Mouse (Mus musculus): Measurements from ENCODE around the gene Hunk. TPM values are rescaled to one million over a fixed set of nuclear protein-coding genes. Genes with fewer than 3 reads are reported as not detected.
A peak's percentile ranks its signal among the peaks of the same experiment; 100 is the strongest.

The Hunk gene
- polyA plus RNA-seq, 1 experiment from 2014 or later: 17.9 TPM

GRCm38 (mm10) chr16:90491898-90492499 lies 106.2 kb downstream of the Hunk start:
- H3K27ac ChIP-seq: peak overlapping the region; percentile 40; the same call in 1 of the 2 replicates
- H3K36me3 ChIP-seq: peaks cover 42% of the 10 kb centered on the region
- peaks cover 17% of the 10 kb centered on the region for H3K4me1 ChIP-seq
- peak; percentile 49; the same call in 1 of the 2 replicates for ATAC-seq (ENCODE audit: low FRiP score)
- no peaks in the 10 kb centered on the region for H3K27me3 ChIP-seq
- WGBS: 50% methylated on average over 5 of the region's 5 CpGs
- H3K9ac ChIP-seq: 0 out of 2 replicates have a peak overlapping the region, but pooled peaks have one; percentile 1
- H3K4me3 ChIP-seq: no peak overlapping the region
- H3K9me3 ChIP-seq (replicated peaks): no peaks in the 10 kb centered on the region
- H3K4me2 ChIP-seq (replicated peaks): no peak overlapping the region

DNA sequence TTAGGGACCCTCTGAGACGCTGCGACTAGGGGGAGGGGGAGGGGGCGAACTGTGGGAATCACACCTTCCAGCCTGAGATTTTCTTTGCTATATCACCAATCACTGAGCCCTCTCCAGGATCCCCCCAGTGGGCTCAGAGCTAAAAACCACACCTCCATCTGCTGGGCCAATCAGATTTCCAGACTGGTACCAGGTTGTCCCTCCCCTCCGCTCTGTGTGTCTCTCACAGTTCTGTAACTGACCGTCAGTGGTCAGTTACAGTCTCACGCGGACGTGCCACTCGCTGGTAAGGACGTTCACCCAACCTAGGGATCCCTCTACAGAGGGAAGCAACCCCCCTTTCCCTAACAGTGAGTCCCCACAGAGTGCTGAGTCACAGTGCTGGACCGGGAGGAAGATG lies 111.1 kb downstream of the Hunk start:
- peaks cover 33% of the 10 kb centered on the region for H3K36me3 ChIP-seq
- no peak overlapping the region for H3K27ac ChIP-seq
- no peaks in the 10 kb centered on the region for H3K27me3 ChIP-seq
- 0 out of 2 replicates have a peak, but pooled peaks have one; percentile 19 for ATAC-seq (ENCODE audit: low FRiP score)
- H3K4me3 ChIP-seq: no peak overlapping the region
- 31% methylated on average over 11 of the region's 11 CpGs for WGBS
- no peak overlapping the region for H3K9ac ChIP-seq
- H3K9me3 ChIP-seq (replicated peaks): no peaks in the 10 kb centered on the region
- no peak overlapping the region for H3K4me2 ChIP-seq (replicated peaks)
- peaks cover 10% of the 10 kb centered on the region for H3K4me1 ChIP-seq

- no peak for ATAC-seq (ENCODE audit: low FRiP score)
- Histone ChIP-seq H3K4me1 (peaks cover 6% of the 10 kb centered on the region), H3K4me2 (replicated peaks) (no peak overlapping the region), H3K9ac (no peak overlapping the region), H3K27ac (no peak overlapping the region), H3K9me3 (replicated peaks) (no peaks in the 10 kb centered on the region), H3K4me3 (no peak overlapping the region), H3K36me3 (peaks cover 33% of the 10 kb centered on the region), H3K27me3 (no peaks in the 10 kb centered on the region)
- 86% methylated on average over 16 of the region's 16 CpGs for WGBS
These were observed 112.1 kb downstream of the Hunk start for GRCm38 (mm10) chr16:90497749-90498464.

GRCm38 (mm10) chr16:90500809-90501208 lies 115.0 kb downstream of the Hunk start:
- Histone ChIP-seq H3K27ac (no peak overlapping the region), H3K27me3 (no peaks in the 10 kb centered on the region)
- WGBS: 71% methylated on average over 6 of the region's 6 CpGs

GRCm38 (mm10) chr16:90505252-90505651 lies 119.4 kb downstream of the Hunk start:
- Histone ChIP-seq H3K27ac (no peak overlapping the region), H3K36me3 (no peaks in the 10 kb centered on the region), H3K9me3 (replicated peaks) (no peaks in the 10 kb centered on the region), H3K4me2 (replicated peaks) (no peak overlapping the region), H3K27me3 (no peaks in the 10 kb centered on the region), H3K4me1 (0 out of 2 replicates have a peak, but pooled peaks cover 4% of the 10 kb centered on the region), H3K4me3 (no peak overlapping the region), H3K9ac (no peak overlapping the region)
- ATAC-seq (ENCODE audit: low FRiP score): no peak
- WGBS: 78% methylated on average over 10 of the region's 10 CpGs

More at GRCm38 (mm10) chr16:90500809-90501208, 115.0 kb downstream of the Hunk start:
- Histone ChIP-seq H3K9ac (no peak overlapping the region), H3K4me3 (no peak overlapping the region), H3K4me1 (peaks cover 10% of the 10 kb centered on the region), H3K4me2 (replicated peaks) (no peak overlapping the region), H3K36me3 (peaks cover 23% of the 10 kb centered on the region), H3K9me3 (replicated peaks) (no peaks in the 10 kb centered on the region)
- peak; percentile 33 for ATAC-seq (ENCODE audit: low FRiP score)

GRCm38 (mm10) chr16:90505680-90506079 lies 119.9 kb downstream of the Hunk start:
- H3K4me2 ChIP-seq (replicated peaks): no peak overlapping the region
- H3K4me3 ChIP-seq: no peak overlapping the region
- H3K9ac ChIP-seq: no peak overlapping the region
- no peaks in the 10 kb centered on the region for H3K36me3 ChIP-seq
- WGBS: 90% methylated on average over 2 of the region's 2 CpGs
- no peak for ATAC-seq (ENCODE audit: low FRiP score)
- H3K27me3 ChIP-seq: no peaks in the 10 kb centered on the region
- H3K9me3 ChIP-seq (replicated peaks): no peaks in the 10 kb centered on the region
- no peak overlapping the region for H3K27ac ChIP-seq
- H3K4me1 ChIP-seq: 0 out of 2 replicates have a peak, but pooled peaks cover 4% of the 10 kb centered on the region

DNA sequence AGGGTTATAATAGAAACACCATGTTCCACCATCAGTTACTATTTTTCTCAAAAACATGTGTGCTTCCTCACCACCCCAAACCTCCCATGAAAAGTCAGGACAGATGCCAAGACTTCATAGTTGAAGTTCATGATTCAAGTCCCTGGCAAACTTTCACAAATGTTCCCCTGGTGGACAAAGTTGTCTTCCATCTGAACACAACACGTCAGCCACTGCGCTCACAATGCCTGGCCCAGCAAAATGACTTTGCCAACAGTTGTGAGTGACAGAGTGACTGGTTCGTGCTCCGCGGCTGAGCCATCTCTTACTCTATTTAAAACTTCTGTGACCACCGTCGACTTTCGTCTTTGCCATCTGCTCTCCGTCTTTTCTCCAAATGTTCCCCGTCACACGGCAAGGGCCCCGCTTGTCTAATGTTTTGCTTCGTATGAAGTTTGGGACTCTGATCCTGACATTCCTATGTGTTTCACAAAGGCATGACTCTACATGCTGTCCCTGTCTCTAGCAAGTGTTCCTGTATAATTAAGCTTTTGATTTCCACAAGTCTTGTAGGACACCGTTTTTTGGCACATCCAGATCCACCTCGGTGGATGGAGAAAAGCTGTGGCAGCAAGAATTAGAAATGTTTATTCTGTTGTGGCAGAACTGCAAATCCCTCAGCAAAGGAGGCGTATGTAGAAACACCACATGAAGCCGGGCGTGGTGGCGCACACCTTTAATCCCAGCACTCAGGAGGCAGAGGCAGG lies 125.9 kb downstream of the Hunk start:
- H3K27me3 ChIP-seq: no peaks in the 10 kb centered on the region
- no peaks in the 10 kb centered on the region for H3K4me1 ChIP-seq
- no peak overlapping the region for H3K9ac ChIP-seq
- 95% methylated on average over 19 of the region's 19 CpGs for WGBS
- no peak for ATAC-seq (ENCODE audit: low FRiP score)
- H3K27ac ChIP-seq: no peak overlapping the region
- H3K9me3 ChIP-seq (replicated peaks): no peaks in the 10 kb centered on the region
- H3K4me2 ChIP-seq (replicated peaks): no peak overlapping the region
- no peaks in the 10 kb centered on the region for H3K36me3 ChIP-seq
- H3K4me3 ChIP-seq: no peak overlapping the region

GRCm38 (mm10) chr16:90517041-90517440 lies 131.2 kb downstream of the Hunk start:
- H3K9me3 ChIP-seq (replicated peaks): no peaks in the 10 kb centered on the region
- no peaks in the 10 kb centered on the region for H3K36me3 ChIP-seq
- WGBS: 71% methylated on average over 9 of the region's 9 CpGs
- H3K27ac ChIP-seq: no peak overlapping the region
- ATAC-seq (ENCODE audit: low FRiP score): no peak
- no peak overlapping the region for H3K9ac ChIP-seq
- peaks cover 29% of the 10 kb centered on the region for H3K4me1 ChIP-seq
- H3K27me3 ChIP-seq: no peaks in the 10 kb centered on the region
- no peak overlapping the region for H3K4me3 ChIP-seq
- H3K4me2 ChIP-seq (replicated peaks): no peak overlapping the region

GRCm38 (mm10) chr16:90518232-90518631 lies 132.4 kb downstream of the Hunk start:
- WGBS: 59% methylated on average over 8 of the region's 8 CpGs
- Histone ChIP-seq H3K27me3 (no peaks in the 10 kb centered on the region), H3K36me3 (no peaks in the 10 kb centered on the region), H3K4me3 (no peak overlapping the region), H3K4me2 (replicated peaks) (no peak overlapping the region), H3K9ac (no peak overlapping the region), H3K9me3 (replicated peaks) (no peaks in the 10 kb centered on the region), H3K27ac (no peak overlapping the region), H3K4me1 (peaks cover 38% of the 10 kb centered on the region)
- ATAC-seq (ENCODE audit: low FRiP score): no peak

DNA sequence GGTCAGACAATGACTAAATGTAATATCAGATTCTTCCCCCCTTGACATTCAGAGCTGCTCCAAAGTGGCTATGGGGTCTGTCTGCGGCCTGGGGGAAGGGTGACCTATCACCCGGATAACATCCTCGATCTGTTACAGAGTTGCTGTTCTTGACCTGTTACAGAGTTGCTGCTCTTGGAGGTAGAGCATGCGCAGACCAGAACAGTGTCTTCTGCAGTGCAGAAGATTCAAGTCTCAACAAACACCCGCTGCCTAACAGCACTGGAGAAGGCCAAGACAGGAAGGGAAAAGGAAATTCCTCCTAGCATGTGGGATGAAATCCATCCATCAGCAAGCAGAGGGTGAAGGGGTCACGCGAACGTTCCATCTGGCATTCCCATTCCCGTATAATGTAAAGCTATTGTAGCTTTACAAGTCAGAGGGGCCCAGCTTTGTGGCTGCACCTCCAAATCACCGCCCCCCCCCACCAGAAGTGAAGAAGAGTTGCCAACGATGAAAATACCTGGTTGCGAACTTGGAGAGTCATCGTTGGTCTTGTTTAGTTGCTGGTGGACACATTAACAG lies 133.0 kb downstream of the Hunk start:
- Histone ChIP-seq H3K4me3 (no peak overlapping the region), H3K36me3 (no peaks in the 10 kb centered on the region), H3K9me3 (replicated peaks) (no peaks in the 10 kb centered on the region), H3K27me3 (no peaks in the 10 kb centered on the region), H3K27ac (no peak overlapping the region), H3K4me1 (peaks cover 38% of the 10 kb centered on the region), H3K9ac (no peak overlapping the region), H3K4me2 (replicated peaks) (no peak overlapping the region)
- 68% methylated on average over 13 of the region's 13 CpGs for WGBS
- ATAC-seq (ENCODE audit: low FRiP score): no peak

- Histone ChIP-seq H3K4me3 (no peak overlapping the region), H3K9ac (no peak overlapping the region), H3K27me3 (no peaks in the 10 kb centered on the region), H3K27ac (peak overlapping the region; percentile 80), H3K36me3 (no peaks in the 10 kb centered on the region), H3K4me2 (replicated peaks) (peak overlapping the region; percentile 19), H3K4me1 (peaks cover 38% of the 10 kb centered on the region), H3K9me3 (replicated peaks) (no peaks in the 10 kb centered on the region)
- peak; percentile 61 for ATAC-seq (ENCODE audit: low FRiP score)
- 12% methylated on average over 10 of the region's 10 CpGs for WGBS
These were observed 135.6 kb downstream of the Hunk start for GRCm38 (mm10) chr16:90521191-90521950.

DNA sequence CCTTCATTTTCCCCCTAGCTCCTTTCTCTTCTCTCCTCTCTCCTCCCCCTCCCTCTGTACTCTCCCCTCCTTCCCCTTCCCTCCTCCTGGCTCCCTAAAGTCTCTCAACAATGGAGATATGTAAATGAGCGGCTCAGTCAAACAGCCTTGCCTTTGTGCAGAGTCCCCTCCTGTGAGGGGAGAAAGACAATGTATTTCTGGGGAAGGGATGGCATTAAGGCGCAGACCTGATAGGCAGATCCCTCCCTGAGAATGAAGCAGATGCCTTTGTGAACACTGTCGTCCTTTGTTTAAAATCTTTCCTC lies 136.1 kb downstream of the Hunk start:
- WGBS: 19% methylated on average over 3 of the region's 3 CpGs
- Histone ChIP-seq H3K4me2 (replicated peaks) (peak overlapping the region; percentile 19), H3K4me1 (peaks cover 38% of the 10 kb centered on the region), H3K36me3 (no peaks in the 10 kb centered on the region), H3K9me3 (replicated peaks) (no peaks in the 10 kb centered on the region), H3K27me3 (no peaks in the 10 kb centered on the region), H3K27ac (peak overlapping the region; percentile 80), H3K9ac (no peak overlapping the region), H3K4me3 (no peak overlapping the region)
- peak; percentile 93 for ATAC-seq (ENCODE audit: low FRiP score)

Measured in hindbrain, embryonic 12.5 days (tissue).